Mouse (Mus musculus) layer of hippocampus, postnatal 25 days (tissue): ENCODE results near the gene Tspoap1. TPM values are rescaled to one million over a fixed set of nuclear protein-coding genes. Genes with fewer than 3 reads are reported as not detected.

Experiments used
- DNase-seq, 2 experiments: peaks; one replicate each; pipeline ENCODE4 v3.0.0; 2022; ENCODE audit warnings: mixed read lengths in 2 of 2, low spot score in 1 of 2; ENCODE audit errors: extremely low spot score in 1 of 2
- microRNA-seq, 2 experiments: library from miRNA; unstranded; fragments of <30 nt; microRNA quantifications; one replicate each; pipeline ENCODE4 v1.2.0; 2021
- total RNA-seq, 2 experiments: library from RNA; stranded (reverse); gene quantifications; 2 replicates each; pipeline ENCODE4 v1.2.3; 2021

Gene Tspoap1
- total RNA-seq, 2 experiments from 2014 or later: 128 to 163 TPM

GRCm38 (mm10) chr11:87802621-87803020 is 42.3 kb downstream of the Tspoap1 start:
- DNase-seq: peak in 1 of 2 experiments; percentile 35

GRCm38 (mm10) chr11:87805448-87805847 is 45.1 kb downstream of the Tspoap1 start:
- DNase-seq: peak in 1 of 2 experiments; percentile 25

GRCm38 (mm10) chr11:87807433-87807832 is 47.1 kb downstream of the Tspoap1 start:
- no peak for DNase-seq

GRCm38 (mm10) chr11:87808236-87808635 is 47.9 kb downstream of the Tspoap1 start:
- no peak for DNase-seq

GRCm38 (mm10) chr11:87811396-87811795 is 51.1 kb downstream of the Tspoap1 start:
- no peak for DNase-seq

GRCm38 (mm10) chr11:87814831-87815230 is 54.5 kb downstream of the Tspoap1 start:
- DNase-seq: no peak

- DNase-seq: peak; percentile 41 to 60
Observed at GRCm38 (mm10) chr11:87816707-87817442, 56.5 kb downstream of the Tspoap1 start.

- no peak for DNase-seq
Observed at GRCm38 (mm10) chr11:87817443-87817773, 57.1 kb downstream of the Tspoap1 start.

- DNase-seq: no peak
Observed at GRCm38 (mm10) chr11:87821502-87821901, 61.2 kb downstream of the Tspoap1 start.

- DNase-seq: no peak
Observed at GRCm38 (mm10) chr11:87828239-87828900, 68.0 kb downstream of the Tspoap1 start, which contains the start of gene Lpo. TSS of gene Lpo (minus strand) at chr11:87828289.

Small RNA genes lying within 50 kb of the gene (microRNA-seq; reads per million reads assigned to microRNA genes)
- gene Mir142 (0 reads per million in 2 experiments), gene Mir142b (0 reads per million in 2 experiments)

Other genes starting within 250 kb of the Tspoap1 start
- not detected for gene Gm11492, start 193.9 kb upstream of the Tspoap1 start, total RNA-seq
- 100 to 1,000 TPM; 165 to 186 TPM for gene Sept4, start 191.6 kb upstream of the Tspoap1 start, total RNA-seq
- 10 to 100 TPM; 72.8 to 89.7 TPM for gene Mtmr4, start 168.4 kb upstream of the Tspoap1 start, total RNA-seq
- under 1 TPM; 0.32 to 0.35 TPM for gene Hsf5, start 143.4 kb upstream of the Tspoap1 start, total RNA-seq
- 1 to 10 TPM; 1.6 to 2.8 TPM for gene Rnf43, start 97.8 kb upstream of the Tspoap1 start, total RNA-seq
- 10 to 100 TPM; 65.7 to 81.0 TPM for gene Supt4a, start 23.0 kb upstream of the Tspoap1 start, total RNA-seq
- under 1 TPM; 0.14 to 0.17 TPM for gene Mpo, start 33.0 kb downstream of the Tspoap1 start, total RNA-seq
- 1 to 10 TPM in 1 of 2 experiments, under 1 TPM in 1; 0.45 to 1.0 TPM for gene Lpo, start 67.7 kb downstream of the Tspoap1 start, total RNA-seq
- gene Mks1, start 92.7 kb downstream of the Tspoap1 start, total RNA-seq: 1 to 10 TPM; 5.3 to 6.2 TPM
- under 1 TPM; 0.10 to 0.21 TPM for gene Epx, start 115.0 kb downstream of the Tspoap1 start, total RNA-seq
- not detected for gene Olfr462, start 131.7 kb downstream of the Tspoap1 start, total RNA-seq
- gene Olfr463, start 136.8 kb downstream of the Tspoap1 start, total RNA-seq: not detected
- gene Olfr464, start 160.4 kb downstream of the Tspoap1 start, total RNA-seq: not detected
- 100 to 1,000 TPM; 435 to 462 TPM for gene Dynll2, start 227.0 kb downstream of the Tspoap1 start, total RNA-seq